Mouse (Mus musculus) kidney, embryonic 14.5 days (tissue): ENCODE results near the gene Treml1. TPM values are rescaled to one million over a fixed set of nuclear protein-coding genes. Genes with fewer than 3 reads are reported as not detected.

Experiments used
- ATAC-seq: fragments of 200-750 bp; cut with Nextera tagmentation; 2 replicates; pipeline ENCODE4 v1.8.0; 2017; ENCODE audit warnings: moderate number of reproducible peaks, mild to moderate bottlenecking, moderate TSS enrichment, moderate library complexity; ENCODE audit not compliant: low FRiP score, low TSS enrichment
- H3K27ac ChIP-seq: fragments of 300-500 bp; sonication (generic); 2 replicates; pipeline ENCODE4 v1.5.1; 2014; ENCODE audit warnings: low read depth, mild to moderate bottlenecking, low read length, moderate library complexity, mixed read lengths
- H3K27me3 ChIP-seq: fragments of 300-500 bp; sonication (generic); 2 replicates; pipeline ENCODE4 v1.6.1; 2014; ENCODE audit warnings: mild to moderate bottlenecking, low read length; ENCODE audit not compliant: control insufficient read depth, insufficient read depth
- H3K36me3 ChIP-seq: fragments of 300-500 bp; sonication (generic); 2 replicates; pipeline ENCODE4 v1.6.1; 2014; ENCODE audit warnings: low read length, mixed read lengths; ENCODE audit not compliant: control insufficient read depth, insufficient read depth
- H3K4me1 ChIP-seq: fragments of 300-500 bp; sonication (generic); 2 replicates; pipeline ENCODE4 v1.6.1; 2014; ENCODE audit warnings: low read length, mixed read lengths; ENCODE audit not compliant: control insufficient read depth, insufficient read depth
- H3K4me2 ChIP-seq: fragments of 300-500 bp; sonication (generic); replicated peaks from 2 replicates; pipeline ENCODE4 v1.6.1; 2014; ENCODE audit warnings: low read depth, mild to moderate bottlenecking, low read length
- H3K4me3 ChIP-seq: fragments of 300-500 bp; sonication (generic); 2 replicates; pipeline ENCODE4 v1.5.1; 2014; ENCODE audit warnings: mild to moderate bottlenecking, low read length
- H3K9ac ChIP-seq: fragments of 300-500 bp; sonication (generic); 2 replicates; pipeline ENCODE4 v1.6.1; 2014; ENCODE audit warnings: low read depth, mild to moderate bottlenecking, low read length, moderate library complexity
- H3K9me3 ChIP-seq: fragments of 300-500 bp; sonication (generic); 2 replicates; pipeline ENCODE4 v1.6.1; 2016; ENCODE audit warnings: low read length; ENCODE audit not compliant: control insufficient read depth
- WGBS: fragments of 180-500 bp; shearing (Covaris S2); extraction: QIAGEN DNeasy Blood & Tissue Kit; methylation state at CpG from one replicate; pipeline ENCODE4 v1.1.7; 2014; 5-methylcytosine and 5-hydroxymethylcytosine counted together
- polyA plus RNA-seq: library from polyadenylated mRNA; unstranded; fragments of >200 nt; fragmentation: Nextera tagmentation; extraction: Ambion mirVana; gene quantifications from 2 replicates; pipeline ENCODE4 v1.2.1, GENCODE M21; 2014

The Treml1 gene
- polyA plus RNA-seq, 1 experiment from 2014 or later: 0.76 TPM

DNA sequence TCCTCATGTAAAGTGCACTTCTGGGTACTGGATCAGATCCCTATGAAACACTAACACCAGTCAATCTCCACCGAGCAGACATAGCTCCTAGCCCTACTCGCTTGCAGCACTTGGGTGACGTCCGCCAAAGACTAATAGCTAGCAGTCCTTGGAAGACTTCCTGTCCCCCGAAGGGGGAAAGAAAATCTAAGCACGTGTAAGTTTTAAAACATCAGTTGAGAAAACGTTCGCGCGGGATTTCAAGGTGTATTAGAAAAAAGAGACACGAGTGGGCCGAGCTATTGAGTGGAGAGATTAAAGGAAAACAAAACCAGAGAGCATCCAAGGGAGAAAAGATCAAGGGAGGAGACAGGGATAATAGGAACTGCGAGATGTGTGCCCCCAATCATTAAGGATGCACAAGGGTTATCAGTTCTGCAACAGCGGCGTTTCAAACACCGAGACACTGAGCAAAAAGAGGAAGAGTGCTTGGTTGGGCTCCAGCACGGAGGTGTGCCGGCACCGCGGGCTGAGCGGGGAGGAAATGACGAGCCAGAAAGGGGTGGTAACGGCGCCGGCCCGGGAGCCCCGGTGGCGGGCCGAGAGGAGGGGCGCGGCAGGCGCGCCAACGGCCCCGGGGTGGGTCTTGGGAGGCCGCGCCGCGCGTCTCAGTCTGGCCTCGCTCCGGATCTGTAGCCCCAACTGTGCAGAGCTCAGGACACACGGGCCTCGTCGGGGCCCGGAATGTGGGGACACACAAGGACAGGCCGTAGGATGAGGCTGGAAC is 49.0 kb downstream of the Treml1 start:
- under 1% methylated on average over 47 of the region's 47 CpGs for WGBS
- peak overlapping the region; percentile 77 for H3K4me2 ChIP-seq
- no peaks in the 10 kb centered on the region for H3K27me3 ChIP-seq
- H3K36me3 ChIP-seq: peaks cover 13% of the 10 kb centered on the region; the same call in 1 of the 2 replicates
- H3K9me3 ChIP-seq: no peaks in the 10 kb centered on the region
- H3K9ac ChIP-seq: peak overlapping the region; percentile 99
- peak overlapping the region; percentile 100 for H3K27ac ChIP-seq
- H3K4me3 ChIP-seq: peak overlapping the region; percentile 89
- ATAC-seq: peak; percentile 54
- peaks cover 17% of the 10 kb centered on the region for H3K4me1 ChIP-seq

DNA sequence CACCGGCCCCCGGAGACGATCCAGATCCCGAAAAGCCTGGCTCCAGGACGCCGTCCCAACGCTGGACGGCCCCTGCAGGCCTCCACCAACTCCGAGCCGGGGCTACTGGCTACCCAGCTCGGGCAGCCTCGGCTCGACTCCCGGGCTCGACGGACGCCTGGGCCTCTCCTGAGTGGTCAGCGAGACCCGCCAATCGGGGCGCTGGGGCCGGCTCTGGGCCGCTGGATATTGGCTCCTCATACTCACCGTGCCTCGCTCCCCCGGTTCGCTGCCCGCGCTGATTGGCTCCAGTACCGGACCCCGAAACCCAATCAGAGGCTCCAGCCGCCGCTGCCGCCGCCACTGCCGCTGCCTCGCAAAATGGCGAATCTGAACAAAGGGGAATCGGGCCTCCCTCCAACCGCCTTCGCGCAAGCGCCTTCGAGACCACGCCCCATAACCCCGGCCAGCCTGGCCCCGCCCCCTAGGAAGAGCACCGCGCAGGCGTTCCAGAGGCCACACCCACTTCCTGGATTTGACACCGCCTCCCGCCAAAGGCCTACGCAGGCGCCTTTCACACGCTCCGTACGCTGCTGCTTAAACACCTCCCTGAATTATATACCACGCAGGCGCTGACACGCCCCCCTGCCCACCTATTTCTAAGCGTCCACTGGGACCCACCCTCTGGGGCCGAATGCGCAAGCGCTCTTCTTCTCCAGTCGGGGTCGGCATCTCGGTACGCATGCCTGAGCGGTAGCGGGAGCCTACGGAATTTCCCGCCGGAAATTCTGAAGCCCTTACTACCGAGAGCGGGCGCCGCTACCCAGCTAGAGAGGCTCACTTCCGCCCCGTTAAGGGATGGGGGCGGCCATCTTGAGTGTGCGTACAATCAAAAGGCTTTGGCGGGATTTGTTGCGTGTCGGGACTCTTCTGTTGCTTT is 49.9 kb downstream of the Treml1 start, which contains the start of the genes Nfya and Oard1:
Nfya (minus strand) TSS at position 527 of the 919 bp plus-strand sequence.
Oard1 (plus strand) TSS at position 635 of the 919 bp plus-strand sequence.
- Histone ChIP-seq H3K27me3 (no peaks in the 10 kb centered on the region), H3K36me3 (peaks cover 16% of the 10 kb centered on the region), H3K9me3 (no peaks in the 10 kb centered on the region), H3K4me1 (peaks cover 17% of the 10 kb centered on the region), H3K4me3 (peak within 1 kb of the TSS; percentile 89), H3K27ac (peak within 1 kb of the TSS; percentile 100), H3K9ac (peak within 1 kb of the TSS; percentile 99), H3K4me2 (peak within 1 kb of the TSS; percentile 77)
- WGBS: under 1% methylated on average over 84 of the region's 84 CpGs
- ATAC-seq: peak; percentile 97

DNA sequence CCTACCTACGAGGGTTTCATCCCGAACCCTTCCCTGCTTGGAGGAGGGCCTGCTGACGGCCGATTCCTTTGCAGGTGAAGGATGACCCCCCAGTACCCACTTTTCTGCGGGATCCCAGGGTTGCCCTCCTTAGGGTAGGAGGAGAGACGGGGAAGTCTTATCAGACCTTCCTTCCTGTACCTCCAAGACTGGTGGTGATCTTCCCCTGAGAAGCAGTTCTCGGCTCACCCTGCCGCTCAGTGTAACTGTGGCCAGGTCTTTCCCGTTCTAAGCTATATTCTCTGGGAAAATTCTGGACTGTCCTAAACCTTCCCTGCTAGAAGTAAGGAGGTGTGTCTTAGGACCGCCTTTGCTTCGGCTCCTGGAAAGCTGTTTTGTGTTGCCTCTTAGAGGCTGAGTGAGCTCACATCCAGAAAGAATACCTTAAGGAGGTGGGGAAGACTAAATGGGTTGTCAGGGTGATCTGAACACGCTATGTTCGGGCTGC is 50.6 kb downstream of the Treml1 start:
- ATAC-seq: peak; percentile 12
- H3K9ac ChIP-seq: peak overlapping the region; percentile 85
- H3K27ac ChIP-seq: peak overlapping the region; percentile 100
- no peaks in the 10 kb centered on the region for H3K27me3 ChIP-seq
- H3K4me3 ChIP-seq: peak overlapping the region; percentile 76
- H3K4me1 ChIP-seq: peaks cover 17% of the 10 kb centered on the region
- H3K4me2 ChIP-seq: peak overlapping the region; percentile 71
- H3K36me3 ChIP-seq: peaks cover 23% of the 10 kb centered on the region
- WGBS: under 1% methylated on average over 13 of the region's 13 CpGs
- no peaks in the 10 kb centered on the region for H3K9me3 ChIP-seq

DNA sequence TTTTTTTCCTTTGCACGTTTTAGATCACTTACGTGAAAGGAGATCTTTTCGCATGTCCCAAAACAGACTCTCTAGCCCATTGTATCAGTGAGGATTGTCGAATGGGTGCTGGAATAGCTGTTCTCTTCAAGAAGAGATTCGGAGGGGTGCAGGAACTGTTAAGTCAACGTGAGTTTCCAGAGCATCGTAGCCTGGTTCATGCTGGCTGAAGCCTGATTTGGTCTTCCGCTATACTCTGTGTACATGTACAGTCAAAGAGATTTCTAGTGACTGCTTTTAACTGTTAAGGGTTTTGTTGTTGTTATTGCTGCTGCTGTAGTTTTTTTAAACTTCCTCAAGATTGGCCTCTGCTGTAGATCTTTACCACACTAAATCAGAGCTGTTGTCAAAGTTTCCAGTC is 51.5 kb downstream of the Treml1 start:
- Histone ChIP-seq H3K36me3 (peaks cover 25% of the 10 kb centered on the region), H3K9me3 (no peaks in the 10 kb centered on the region), H3K27ac (peak overlapping the region; percentile 100), H3K4me3 (peak overlapping the region; percentile 76), H3K4me1 (peaks cover 17% of the 10 kb centered on the region), H3K4me2 (peak overlapping the region; percentile 71), H3K9ac (peak overlapping the region; percentile 85), H3K27me3 (no peaks in the 10 kb centered on the region)
- ATAC-seq: no peak
- WGBS: 46% methylated on average over 8 of the region's 8 CpGs

DNA sequence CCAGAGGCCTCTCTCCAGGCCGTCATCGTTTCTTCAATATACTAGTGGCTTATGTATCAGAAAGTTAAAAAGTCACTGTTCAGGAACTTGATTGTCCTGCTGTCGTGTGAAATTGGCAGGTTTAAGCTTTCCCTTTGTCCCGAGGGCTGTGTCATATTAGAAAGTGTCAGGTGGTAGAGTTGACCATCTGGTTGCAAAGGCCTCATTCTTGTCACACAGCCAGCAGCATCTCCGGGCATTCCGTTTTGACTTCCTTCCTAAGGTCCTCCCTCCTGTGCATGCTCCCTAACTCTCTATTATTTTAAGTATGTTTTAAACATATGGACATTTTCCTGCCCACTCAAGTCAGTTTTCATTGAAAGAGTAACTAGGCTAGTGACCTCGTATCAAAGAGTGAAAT is 56.3 kb downstream of the Treml1 start:
- no peaks in the 10 kb centered on the region for H3K27me3 ChIP-seq
- H3K9me3 ChIP-seq: no peaks in the 10 kb centered on the region
- H3K36me3 ChIP-seq: peaks cover 34% of the 10 kb centered on the region
- no peak overlapping the region for H3K27ac ChIP-seq
- H3K4me3 ChIP-seq: no peak overlapping the region
- peaks cover 22% of the 10 kb centered on the region for H3K4me1 ChIP-seq
- ATAC-seq: no peak
- no peak overlapping the region for H3K4me2 ChIP-seq
- 68% methylated on average over 7 of the region's 7 CpGs for whole genome bisulfite sequencing
- H3K9ac ChIP-seq: no peak overlapping the region

Other genes with a start within 250 kb of the Treml1 start
- gene 9830107B12Rik, start 213.6 kb upstream of the Treml1 start, polyA plus RNA-seq: not detected in 2 replicates
- not detected in 2 replicates for gene A530064D06Rik, start 192.6 kb upstream of the Treml1 start, polyA plus RNA-seq
- gene Trem1, start 127.1 kb upstream of the Treml1 start, polyA plus RNA-seq: not detected in 2 replicates
- not detected in 2 replicates for gene Trem3, start 112.1 kb upstream of the Treml1 start, polyA plus RNA-seq
- gene Treml4, start 95.6 kb upstream of the Treml1 start, polyA plus RNA-seq: 0.19 and 0.43 TPM in 2 replicates
- gene Treml2, start 60.4 kb upstream of the Treml1 start, polyA plus RNA-seq: 0.16 TPM in 1 of 2 replicates, not detected in the other
- 0.10 and 0.49 TPM in 2 replicates for gene B430306N03Rik, start 43.8 kb upstream of the Treml1 start, polyA plus RNA-seq
- 2.0 and 2.8 TPM in 2 replicates for gene Trem2, start 13.5 kb upstream of the Treml1 start, polyA plus RNA-seq
- 16.4 and 26.7 TPM in 2 replicates for gene Nfya, start 50.0 kb downstream of the Treml1 start, polyA plus RNA-seq
- 82.5 and 101 TPM in 2 replicates for gene Oard1, start 50.1 kb downstream of the Treml1 start, polyA plus RNA-seq
- gene Apobec2, start 73.0 kb downstream of the Treml1 start, polyA plus RNA-seq: 0.69 and 0.89 TPM in 2 replicates
- gene Tspo2, start 91.6 kb downstream of the Treml1 start, polyA plus RNA-seq: 1.9 TPM in 2 replicates
- 3.5 and 4.7 TPM in 2 replicates for gene Unc5cl, start 95.0 kb downstream of the Treml1 start, polyA plus RNA-seq